Mouse (Mus musculus) lung, embryonic 16.5 days (tissue): ENCODE results near the gene Pgbd1. TPM values are rescaled to one million over a fixed set of nuclear protein-coding genes. Genes with fewer than 3 reads are reported as not detected.

Experiments used
- ATAC-seq: fragments of 200-750 bp; cut with Nextera tagmentation; 2 replicates; pipeline ENCODE4 v1.8.0; 2017; ENCODE audit warnings: low read depth, mild to moderate bottlenecking, moderate library complexity
- H3K27ac ChIP-seq: fragments of 300-500 bp; sonication (generic); 2 replicates; pipeline ENCODE4 v1.5.1; 2014; ENCODE audit warnings: mild to moderate bottlenecking, control low read depth, low read length
- H3K27me3 ChIP-seq: fragments of 300-500 bp; sonication (generic); 2 replicates; pipeline ENCODE4 v1.6.1; 2014; ENCODE audit warnings: low read depth, low read length, mixed read lengths; ENCODE audit not compliant: control insufficient read depth, insufficient read depth
- H3K36me3 ChIP-seq: fragments of 300-500 bp; sonication (generic); 2 replicates; pipeline ENCODE4 v1.6.1; 2014; ENCODE audit warnings: low read length; ENCODE audit not compliant: control insufficient read depth, insufficient read depth
- H3K4me1 ChIP-seq: fragments of 300-500 bp; sonication (generic); replicated peaks from 2 replicates; pipeline ENCODE4 v1.6.1; 2014; ENCODE audit warnings: low read length, mixed read lengths; ENCODE audit not compliant: control insufficient read depth, insufficient read depth
- H3K4me2 ChIP-seq: fragments of 300-500 bp; sonication (generic); 2 replicates; pipeline ENCODE4 v1.6.1; 2014; ENCODE audit warnings: low read depth, low read length, control low read depth
- H3K4me3 ChIP-seq: fragments of 300-500 bp; sonication (generic); 2 replicates; pipeline ENCODE4 v1.5.1; 2014; ENCODE audit warnings: mild to moderate bottlenecking, low read length, control low read depth
- H3K9ac ChIP-seq: fragments of 300-500 bp; sonication (generic); 2 replicates; pipeline ENCODE4 v1.6.1; 2014; ENCODE audit warnings: low read length, control low read depth
- H3K9me3 ChIP-seq: fragments of 300-500 bp; sonication (generic); 2 replicates; pipeline ENCODE4 v1.6.1; 2016; ENCODE audit warnings: low read length; ENCODE audit not compliant: control insufficient read depth
- WGBS: fragments of 180-500 bp; shearing (Covaris S2); extraction: QIAGEN DNeasy Blood & Tissue Kit; methylation state at CpG from one replicate; pipeline ENCODE4 v1.1.7; 2014; 5-methylcytosine and 5-hydroxymethylcytosine counted together
- microRNA counts: library from miRNA; unstranded; fragments of <30 nt; microRNA quantifications from one replicate; lab custom pipeline; 2016
- microRNA-seq: library from miRNA; unstranded; fragments of <30 nt; microRNA quantifications from one replicate; pipeline ENCODE4, GENCODE M21; 2016
- polyA plus RNA-seq: library from polyadenylated mRNA; unstranded; fragments of >200 nt; fragmentation: Nextera tagmentation; extraction: Ambion mirVana; gene quantifications from 2 replicates; pipeline ENCODE4 v1.2.1, GENCODE M21; 2015

Gene Pgbd1
- polyA plus RNA-seq, 1 experiment from 2014 or later, result 3.3 TPM

GRCm38 (mm10) chr13:21377773-21378172 lies 63.1 kb downstream of the Pgbd1 start:
- Histone ChIP-seq H3K27me3 (no peaks in the 10 kb centered on the region), H3K4me3 (no peak overlapping the region), H3K9ac (no peak overlapping the region), H3K4me2 (no peak overlapping the region), H3K9me3 (no peaks in the 10 kb centered on the region), H3K27ac (no peak overlapping the region), H3K4me1 (no peaks in the 10 kb centered on the region), H3K36me3 (no peaks in the 10 kb centered on the region)
- 81% methylated on average over 2 of the region's 2 CpGs for WGBS
- ATAC-seq, result no peak

GRCm38 (mm10) chr13:21372700-21373099 lies 68.2 kb downstream of the Pgbd1 start:
- 84% methylated on average over 2 of the region's 2 CpGs for WGBS
- H3K4me3 ChIP-seq, result no peak overlapping the region
- no peaks in the 10 kb centered on the region for H3K4me1 ChIP-seq
- H3K9ac ChIP-seq, result no peak overlapping the region
- H3K9me3 ChIP-seq, result no peaks in the 10 kb centered on the region
- no peak overlapping the region for H3K4me2 ChIP-seq
- H3K27me3 ChIP-seq, result no peaks in the 10 kb centered on the region
- peaks cover 22% of the 10 kb centered on the region for H3K36me3 ChIP-seq
- no peak overlapping the region for H3K27ac ChIP-seq
- ATAC-seq, result no peak

MicroRNAs encoded within 50 kb of the gene (microRNA counts, 519-probe panel; counts per million panel counts)
- 3,520 counts per million, percentile 70 among the panel's probes with 10 or more counts for microRNA mmu-miR-1896 (lab: Ali Mortazavi, UCI)

Small RNAs within 50 kb of the gene (microRNA-seq; reads per million reads assigned to microRNA genes)
- gene Mir1896, result not detected
- not detected for gene Mir6942

Other genes starting within 250 kb of the Pgbd1 start
- not detected in 2 replicates for gene Gpx5, start 148.3 kb downstream of the Pgbd1 start, polyA plus RNA-seq
- not detected in 2 replicates for gene Gpx6, start 128.9 kb downstream of the Pgbd1 start, polyA plus RNA-seq
- gene Olfr1367, start 94.1 kb downstream of the Pgbd1 start, polyA plus RNA-seq, result not detected in 2 replicates
- gene Zscan12, start 78.2 kb downstream of the Pgbd1 start, polyA plus RNA-seq, result 11.5 and 11.7 TPM in 2 replicates
- gene Zkscan3, start 38.3 kb downstream of the Pgbd1 start, polyA plus RNA-seq, result 84.4 and 85.3 TPM in 2 replicates
- 35.1 and 39.0 TPM in 2 replicates for gene Zscan26, start 12.7 kb upstream of the Pgbd1 start, polyA plus RNA-seq
- 3.7 and 4.0 TPM in 2 replicates for gene Nkapl, start 27.5 kb upstream of the Pgbd1 start, polyA plus RNA-seq
- 2.8 and 3.9 TPM in 2 replicates for gene Zkscan4, start 37.8 kb upstream of the Pgbd1 start, polyA plus RNA-seq
- not detected in 2 replicates for gene Gm10065, start 38.4 kb upstream of the Pgbd1 start, polyA plus RNA-seq
- 0.80 and 1.4 TPM in 2 replicates for gene AK157302, start 54.2 kb upstream of the Pgbd1 start, polyA plus RNA-seq
- 5.8 and 9.4 TPM in 2 replicates for gene Gm11273, start 60.4 kb upstream of the Pgbd1 start, polyA plus RNA-seq
- 5.8 and 6.3 TPM in 2 replicates for gene Zkscan8, start 90.1 kb upstream of the Pgbd1 start, polyA plus RNA-seq
- gene Olfr1366, start 101.8 kb upstream of the Pgbd1 start, polyA plus RNA-seq, result 0.11 and 0.24 TPM in 2 replicates
- 0.04 TPM in 1 of 2 replicates, not detected in the other for gene Olfr1535, start 118.8 kb upstream of the Pgbd1 start, polyA plus RNA-seq
- not detected in 2 replicates for gene Olfr1364, start 140.7 kb upstream of the Pgbd1 start, polyA plus RNA-seq
- not detected in 2 replicates for gene Olfr1362, start 173.0 kb upstream of the Pgbd1 start, polyA plus RNA-seq
- gene Olfr11, start 201.5 kb upstream of the Pgbd1 start, polyA plus RNA-seq, result not detected in 2 replicates
- gene Olfr1361, start 222.3 kb upstream of the Pgbd1 start, polyA plus RNA-seq, result not detected in 2 replicates
- gene Olfr1360, start 236.3 kb upstream of the Pgbd1 start, polyA plus RNA-seq, result not detected in 2 replicates